Mouse (Mus musculus): Measurements from ENCODE around the gene A030005K14Rik. TPM values are rescaled to one million over a fixed set of nuclear protein-coding genes. Genes with fewer than 3 reads are reported as not detected.

A030005K14Rik gene
- polyA plus RNA-seq (2015; fragmentation: Nextera tagmentation; extraction: Ambion mirVana), result not detected in 2 replicates

GRCm38 (mm10) chr1:83059278-83059677 is at the start of gene A030005K14Rik:
A030005K14Rik (minus strand) TSS chr1:83059378.
- H3K27ac ChIP-seq (ENCODE audit: low read depth, low read length), result no peak within 1 kb of the TSS
- no peaks in the 10 kb centered on the region for H3K9me3 ChIP-seq (ENCODE audit: control insufficient read depth, low read length)
- H3K4me1 ChIP-seq (ENCODE audit: control insufficient read depth, insufficient read depth, low read depth, low read length), result no peaks in the 10 kb centered on the region
- WGBS, result 93% methylated on average over 9 of the region's 9 CpGs
- H3K9ac ChIP-seq (ENCODE audit: low read depth, low read length), result no peak within 1 kb of the TSS
- H3K27me3 ChIP-seq (replicated peaks; ENCODE audit: control insufficient read depth, insufficient read depth, low read length), result no peaks in the 10 kb centered on the region
- no peak within 1 kb of the TSS for H3K4me3 ChIP-seq (ENCODE audit: low read length)
- H3K36me3 ChIP-seq (ENCODE audit: control insufficient read depth, insufficient read depth, low read length), result no peaks in the 10 kb centered on the region
- no peak for ATAC-seq
- no peak within 1 kb of the TSS for H3K4me2 ChIP-seq (ENCODE audit: low read length)

- 79% methylated on average over 5 of the region's 5 CpGs for WGBS
- Histone ChIP-seq H3K4me1 (ENCODE audit: control insufficient read depth, insufficient read depth, low read depth, low read length) (no peaks in the 10 kb centered on the region), H3K9ac (ENCODE audit: low read depth, low read length) (no peak overlapping the region), H3K27me3 (replicated peaks; ENCODE audit: control insufficient read depth, insufficient read depth, low read length) (no peaks in the 10 kb centered on the region), H3K36me3 (ENCODE audit: control insufficient read depth, insufficient read depth, low read length) (no peaks in the 10 kb centered on the region), H3K4me3 (ENCODE audit: low read length) (no peak overlapping the region), H3K4me2 (ENCODE audit: low read length) (no peak overlapping the region), H3K9me3 (ENCODE audit: control insufficient read depth, low read length) (no peaks in the 10 kb centered on the region), H3K27ac (ENCODE audit: low read depth, low read length) (no peak overlapping the region)
- no peak for ATAC-seq
Observed at GRCm38 (mm10) chr1:83107410-83107978, 48.3 kb upstream of the A030005K14Rik start.

GRCm38 (mm10) chr1:83105464-83105863 is 46.3 kb upstream of the A030005K14Rik start:
- Histone ChIP-seq H3K4me3 (ENCODE audit: low read length) (no peak overlapping the region), H3K4me1 (ENCODE audit: control insufficient read depth, insufficient read depth, low read depth, low read length) (no peaks in the 10 kb centered on the region; the same call in 1 of the 2 replicates), H3K4me2 (ENCODE audit: low read length) (no peak overlapping the region), H3K9ac (ENCODE audit: low read depth, low read length) (no peak overlapping the region), H3K27ac (ENCODE audit: low read depth, low read length) (no peak overlapping the region), H3K9me3 (ENCODE audit: control insufficient read depth, low read length) (no peaks in the 10 kb centered on the region), H3K36me3 (ENCODE audit: control insufficient read depth, insufficient read depth, low read length) (no peaks in the 10 kb centered on the region), H3K27me3 (replicated peaks; ENCODE audit: control insufficient read depth, insufficient read depth, low read length) (no peaks in the 10 kb centered on the region)
- ATAC-seq, result no peak
- 81% methylated on average over 1 of the region's 1 CpGs for WGBS

DNA sequence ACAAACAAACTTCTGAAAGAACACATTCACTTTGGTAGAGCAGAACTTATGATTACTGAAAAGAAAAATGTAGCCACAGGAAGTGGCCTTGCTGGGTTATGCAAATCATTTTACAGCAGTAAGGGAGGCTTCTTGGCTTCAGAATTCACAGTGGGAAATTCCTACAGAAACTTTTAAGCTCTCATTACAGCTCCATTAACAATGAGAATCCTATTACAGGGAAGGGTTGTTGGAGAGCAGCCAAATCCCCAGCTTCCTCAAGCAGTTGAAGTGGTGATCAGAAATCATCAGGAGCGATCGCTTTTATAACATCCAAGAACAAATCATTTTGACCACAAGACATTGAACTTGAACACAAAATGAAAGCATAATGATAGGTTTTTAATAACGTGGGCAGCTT is 42.7 kb upstream of the A030005K14Rik start:
- WGBS, result 41% methylated on average over 3 of the region's 3 CpGs
- Histone ChIP-seq H3K9ac (ENCODE audit: low read depth, low read length) (no peak overlapping the region), H3K36me3 (ENCODE audit: control insufficient read depth, insufficient read depth, low read length) (no peaks in the 10 kb centered on the region), H3K27me3 (replicated peaks; ENCODE audit: control insufficient read depth, insufficient read depth, low read length) (no peaks in the 10 kb centered on the region), H3K9me3 (ENCODE audit: control insufficient read depth, low read length) (no peaks in the 10 kb centered on the region), H3K4me1 (ENCODE audit: control insufficient read depth, insufficient read depth, low read depth, low read length) (no peaks in the 10 kb centered on the region; the same call in 1 of the 2 replicates), H3K4me3 (ENCODE audit: low read length) (no peak overlapping the region), H3K27ac (ENCODE audit: low read depth, low read length) (no peak overlapping the region), H3K4me2 (ENCODE audit: low read length) (no peak overlapping the region)
- ATAC-seq, result peak; percentile 50; the same call in 1 of the 2 replicates

GRCm38 (mm10) chr1:83099580-83100137 is 40.5 kb upstream of the A030005K14Rik start:
- whole genome bisulfite sequencing, result 83% methylated on average over 7 of the region's 7 CpGs
- H3K27me3 ChIP-seq (replicated peaks; ENCODE audit: control insufficient read depth, insufficient read depth, low read length), result no peaks in the 10 kb centered on the region
- no peak for ATAC-seq
- no peaks in the 10 kb centered on the region for H3K9me3 ChIP-seq (ENCODE audit: control insufficient read depth, low read length)
- H3K4me1 ChIP-seq (ENCODE audit: control insufficient read depth, insufficient read depth, low read depth, low read length), result no peaks in the 10 kb centered on the region; the same call in 1 of the 2 replicates
- H3K9ac ChIP-seq (ENCODE audit: low read depth, low read length), result no peak overlapping the region
- H3K36me3 ChIP-seq (ENCODE audit: control insufficient read depth, insufficient read depth, low read length), result no peaks in the 10 kb centered on the region
- H3K27ac ChIP-seq (ENCODE audit: low read depth, low read length), result no peak overlapping the region
- no peak overlapping the region for H3K4me2 ChIP-seq (ENCODE audit: low read length)
- H3K4me3 ChIP-seq (ENCODE audit: low read length), result no peak overlapping the region

DNA sequence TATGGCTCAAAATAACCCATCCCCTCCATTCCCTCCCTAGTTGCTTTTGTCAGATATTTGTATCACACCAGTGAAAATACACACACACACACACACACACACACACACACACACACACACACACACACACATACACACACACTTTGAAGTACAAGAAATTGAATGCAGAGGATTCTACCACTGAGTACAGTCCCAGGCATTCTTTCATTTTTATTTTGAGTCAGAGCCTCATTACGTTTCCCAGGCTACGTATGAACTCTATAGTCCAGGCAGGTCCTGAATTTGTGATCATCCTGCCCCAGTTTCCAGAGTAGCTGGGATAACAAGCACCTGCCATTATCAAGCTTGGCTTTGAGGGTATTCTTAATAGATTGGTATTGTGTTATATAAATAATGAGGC is 40.0 kb upstream of the A030005K14Rik start:
- no peaks in the 10 kb centered on the region for H3K9me3 ChIP-seq (ENCODE audit: control insufficient read depth, low read length)
- no peak overlapping the region for H3K27ac ChIP-seq (ENCODE audit: low read depth, low read length)
- H3K36me3 ChIP-seq (ENCODE audit: control insufficient read depth, insufficient read depth, low read length), result no peaks in the 10 kb centered on the region
- no peaks in the 10 kb centered on the region for H3K27me3 ChIP-seq (replicated peaks; ENCODE audit: control insufficient read depth, insufficient read depth, low read length)
- no peak overlapping the region for H3K4me2 ChIP-seq (ENCODE audit: low read length)
- WGBS, result 81% methylated on average over 2 of the region's 2 CpGs
- H3K9ac ChIP-seq (ENCODE audit: low read depth, low read length), result no peak overlapping the region
- no peak overlapping the region for H3K4me3 ChIP-seq (ENCODE audit: low read length)
- H3K4me1 ChIP-seq (ENCODE audit: control insufficient read depth, insufficient read depth, low read depth, low read length), result no peaks in the 10 kb centered on the region; the same call in 1 of the 2 replicates
- ATAC-seq, result no peak

- ATAC-seq, result no peak
- Histone ChIP-seq H3K27me3 (replicated peaks; ENCODE audit: control insufficient read depth, insufficient read depth, low read length) (no peaks in the 10 kb centered on the region), H3K4me2 (ENCODE audit: low read length) (no peak overlapping the region), H3K27ac (ENCODE audit: low read depth, low read length) (no peak overlapping the region), H3K9me3 (ENCODE audit: control insufficient read depth, low read length) (no peaks in the 10 kb centered on the region), H3K9ac (ENCODE audit: low read depth, low read length) (no peak overlapping the region), H3K36me3 (ENCODE audit: control insufficient read depth, insufficient read depth, low read length) (no peaks in the 10 kb centered on the region), H3K4me1 (ENCODE audit: control insufficient read depth, insufficient read depth, low read depth, low read length) (no peaks in the 10 kb centered on the region; the same call in 1 of the 2 replicates), H3K4me3 (ENCODE audit: low read length) (no peak overlapping the region)
- 79% methylated on average over 4 of the region's 4 CpGs for WGBS
Observed at GRCm38 (mm10) chr1:83096935-83097334, 37.8 kb upstream of the A030005K14Rik start.

DNA sequence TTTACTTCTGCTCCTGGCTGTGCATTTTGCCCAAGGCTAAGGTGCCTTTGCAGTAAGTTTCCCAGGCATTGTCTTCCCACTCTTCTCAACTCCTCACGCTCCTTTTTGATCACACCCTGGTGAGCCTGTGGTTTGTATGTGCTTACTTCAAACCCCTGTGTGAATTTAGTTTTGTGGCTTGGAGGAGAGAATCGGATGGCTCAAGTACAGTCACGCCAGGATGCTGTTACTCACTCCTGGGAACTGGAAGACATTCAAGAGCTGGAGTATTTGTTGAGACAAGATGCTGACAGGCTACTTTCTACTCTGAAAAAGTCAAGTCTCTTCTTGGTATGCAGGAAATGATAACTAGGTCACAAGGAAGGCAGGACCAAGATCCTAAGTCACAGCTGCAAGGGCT is 32.1 kb upstream of the A030005K14Rik start:
- Histone ChIP-seq H3K36me3 (ENCODE audit: control insufficient read depth, insufficient read depth, low read length) (no peaks in the 10 kb centered on the region), H3K4me3 (ENCODE audit: low read length) (no peak overlapping the region), H3K27ac (ENCODE audit: low read depth, low read length) (no peak overlapping the region), H3K4me2 (ENCODE audit: low read length) (no peak overlapping the region), H3K4me1 (ENCODE audit: control insufficient read depth, insufficient read depth, low read depth, low read length) (no peaks in the 10 kb centered on the region), H3K9me3 (ENCODE audit: control insufficient read depth, low read length) (no peaks in the 10 kb centered on the region), H3K27me3 (replicated peaks; ENCODE audit: control insufficient read depth, insufficient read depth, low read length) (no peaks in the 10 kb centered on the region), H3K9ac (ENCODE audit: low read depth, low read length) (no peak overlapping the region)
- ATAC-seq, result no peak
- WGBS, result 81% methylated on average over 3 of the region's 3 CpGs

GRCm38 (mm10) chr1:83084790-83085189 is 25.6 kb upstream of the A030005K14Rik start:
- H3K4me1 ChIP-seq (ENCODE audit: control insufficient read depth, insufficient read depth, low read depth, low read length), result no peaks in the 10 kb centered on the region
- no peak overlapping the region for H3K4me3 ChIP-seq (ENCODE audit: low read length)
- no peaks in the 10 kb centered on the region for H3K9me3 ChIP-seq (ENCODE audit: control insufficient read depth, low read length)
- H3K27me3 ChIP-seq (replicated peaks; ENCODE audit: control insufficient read depth, insufficient read depth, low read length), result no peaks in the 10 kb centered on the region
- no peak for ATAC-seq
- WGBS, result 94% methylated on average over 2 of the region's 2 CpGs
- no peak overlapping the region for H3K4me2 ChIP-seq (ENCODE audit: low read length)
- H3K36me3 ChIP-seq (ENCODE audit: control insufficient read depth, insufficient read depth, low read length), result no peaks in the 10 kb centered on the region
- H3K9ac ChIP-seq (ENCODE audit: low read depth, low read length), result no peak overlapping the region
- no peak overlapping the region for H3K27ac ChIP-seq (ENCODE audit: low read depth, low read length)
